Mouse (Mus musculus): ENCODE results near the gene Slc22a20.

The Slc22a20 gene

DNA sequence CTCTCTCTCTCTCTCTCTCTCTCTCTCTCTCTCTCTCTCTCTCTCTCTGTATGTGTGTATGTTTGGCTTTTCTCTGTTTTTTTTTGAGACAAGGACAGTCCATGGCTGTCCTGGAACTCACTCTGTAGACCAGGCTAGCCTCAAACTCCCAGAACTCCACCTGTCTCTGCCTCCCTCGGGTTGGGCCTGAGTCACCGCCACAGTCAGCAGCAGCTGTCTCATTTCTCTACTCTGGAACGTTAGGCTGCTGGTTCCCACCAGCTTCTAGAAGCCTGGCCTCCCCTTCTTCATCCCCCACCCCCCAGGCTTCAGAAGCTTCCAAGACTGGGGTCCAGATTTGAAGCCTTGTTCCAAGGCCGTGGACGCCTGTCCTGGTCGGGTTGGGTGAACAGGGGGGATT, 3.6 kb upstream of the Slc22a20 start:
- DNase-seq (ENCODE audit: low read depth, low spot score): no peak

DNA sequence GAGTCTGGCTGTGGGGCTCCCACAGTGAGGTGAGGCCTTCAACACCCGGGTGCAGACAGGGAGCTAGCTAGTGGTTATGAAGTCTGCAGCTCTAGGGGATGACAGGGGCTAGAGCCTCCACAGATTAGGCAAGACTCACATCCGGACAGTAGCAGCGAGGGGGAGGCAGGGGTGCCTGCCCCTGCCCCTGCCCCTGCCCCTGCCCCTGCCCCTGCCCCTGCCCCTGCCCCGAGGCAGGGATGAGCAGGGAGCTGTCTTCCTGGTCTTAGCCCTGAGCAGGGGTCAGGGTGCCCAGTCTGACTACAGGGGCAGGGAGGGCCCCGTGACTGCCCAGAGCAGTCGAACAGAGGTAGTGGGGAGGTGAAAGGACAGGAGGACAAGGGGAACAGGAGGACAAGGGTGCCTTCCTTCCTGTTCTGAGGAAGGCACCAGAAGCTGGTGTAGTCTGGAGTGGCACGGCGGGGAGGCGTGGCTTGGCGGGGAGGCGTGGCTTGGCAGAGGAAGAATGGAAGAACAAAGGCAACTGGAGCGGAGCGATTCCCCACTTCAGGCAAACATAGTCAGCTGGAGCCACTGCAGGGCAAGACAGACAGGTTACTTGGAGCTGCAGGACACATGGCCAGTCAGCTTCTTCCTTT, 3.0 kb upstream of the Slc22a20 start:
- DNase-seq (ENCODE audit: low read depth, low spot score): peak; percentile 86

DNA sequence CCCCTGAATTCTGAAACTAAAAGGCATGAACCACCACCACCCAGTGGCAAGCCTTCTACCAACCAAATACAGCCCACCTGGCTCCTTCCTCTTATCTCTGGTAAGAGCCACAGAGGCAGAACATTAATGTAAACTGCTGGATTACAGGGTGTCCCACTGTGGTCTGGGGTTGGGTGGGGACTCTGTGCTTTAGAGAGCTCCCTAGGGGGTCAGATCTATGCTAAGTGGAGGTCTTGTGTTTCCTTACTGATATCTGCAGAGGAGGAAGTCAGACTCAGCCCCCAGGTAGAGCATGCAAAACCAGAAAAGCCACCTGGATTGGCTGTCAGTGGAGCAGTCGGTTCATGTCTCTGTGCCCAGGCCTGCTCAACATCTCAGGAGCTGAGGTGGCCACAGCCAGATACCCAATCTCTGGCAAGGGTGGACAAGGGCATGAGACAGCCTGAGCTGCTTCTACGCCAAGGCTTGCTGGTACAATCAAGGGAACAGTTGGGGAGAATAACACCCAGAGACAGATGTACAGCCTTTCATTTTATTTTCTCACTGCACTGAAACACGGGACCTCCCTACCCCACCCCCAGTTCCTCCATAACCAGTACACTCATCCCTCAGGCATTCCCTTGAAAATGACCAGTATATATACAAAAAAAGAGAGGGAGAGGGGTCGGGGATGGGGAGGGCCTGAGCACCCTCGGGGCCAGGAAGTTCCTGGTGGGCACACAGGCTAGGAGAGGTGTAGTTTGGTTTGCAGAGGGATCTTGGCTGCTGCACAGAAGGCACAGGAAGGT, 2.3 kb upstream of the Slc22a20 start:
- DNase-seq (ENCODE audit: low read depth, low spot score): no peak

DNA sequence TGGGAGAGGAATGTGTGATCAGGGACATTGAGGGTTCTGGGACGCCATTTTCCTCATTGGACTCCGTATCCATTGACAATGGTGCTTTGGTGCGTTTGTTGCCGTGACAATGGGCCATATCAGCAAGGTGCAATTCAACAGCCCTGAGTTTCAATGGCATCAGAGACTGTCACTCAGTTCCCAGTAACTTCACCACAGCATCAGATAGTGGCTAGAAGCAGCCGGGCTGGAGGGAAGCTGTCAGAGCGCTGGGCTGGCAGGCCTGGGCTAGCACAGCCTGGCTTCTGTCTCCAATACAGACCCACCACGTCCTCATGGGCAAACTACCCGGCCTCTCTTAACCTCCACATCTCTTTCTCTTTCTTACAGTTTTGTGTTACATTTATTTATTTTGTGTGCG, 5.5 kb downstream of the Slc22a20 start:
- no peak for DNase-seq (ENCODE audit: low read depth, low spot score)

DNA sequence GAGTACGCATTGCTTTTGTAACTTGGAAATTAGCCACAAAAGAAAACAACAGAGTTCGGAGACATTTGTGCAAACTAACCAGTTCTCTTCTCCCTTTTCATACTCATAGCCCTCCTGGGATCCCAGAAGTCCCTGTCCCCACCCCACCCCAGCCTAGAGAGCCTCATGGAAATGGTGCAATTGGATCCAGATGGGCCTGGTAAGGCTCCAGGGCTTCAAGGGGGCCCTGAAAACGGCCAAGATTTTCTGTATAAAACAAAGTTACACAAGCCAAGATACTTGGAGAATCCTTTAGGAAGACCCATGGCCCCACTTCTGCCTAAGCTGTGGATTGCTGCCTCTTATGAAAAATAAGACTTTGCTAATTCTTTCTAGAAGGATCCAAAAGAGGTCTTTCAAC, 8.2 kb downstream of the Slc22a20 start:
- DNase-seq (ENCODE audit: low read depth, low spot score): no peak

DNA sequence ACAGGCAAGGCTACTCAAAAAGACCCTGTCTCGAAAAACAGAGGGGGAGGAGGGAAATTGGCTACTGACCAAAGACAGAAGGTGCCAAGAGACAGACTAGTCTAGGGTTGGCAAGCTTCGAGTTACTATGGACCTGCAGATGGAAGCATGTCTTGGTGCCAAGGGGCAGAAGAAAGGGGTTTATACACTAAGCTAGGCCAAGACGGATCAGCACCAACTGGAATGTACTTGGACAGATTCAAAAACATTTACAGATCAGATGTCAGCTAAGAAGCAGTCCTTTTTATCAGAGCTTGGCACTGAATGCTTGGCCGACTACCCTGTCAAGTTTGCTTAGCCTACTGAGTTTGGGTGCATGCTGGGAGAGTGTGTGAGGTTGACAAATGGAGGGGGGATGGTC, 10.3 kb downstream of the Slc22a20 start:
- DNase-seq (ENCODE audit: low read depth, low spot score): no peak

DNA sequence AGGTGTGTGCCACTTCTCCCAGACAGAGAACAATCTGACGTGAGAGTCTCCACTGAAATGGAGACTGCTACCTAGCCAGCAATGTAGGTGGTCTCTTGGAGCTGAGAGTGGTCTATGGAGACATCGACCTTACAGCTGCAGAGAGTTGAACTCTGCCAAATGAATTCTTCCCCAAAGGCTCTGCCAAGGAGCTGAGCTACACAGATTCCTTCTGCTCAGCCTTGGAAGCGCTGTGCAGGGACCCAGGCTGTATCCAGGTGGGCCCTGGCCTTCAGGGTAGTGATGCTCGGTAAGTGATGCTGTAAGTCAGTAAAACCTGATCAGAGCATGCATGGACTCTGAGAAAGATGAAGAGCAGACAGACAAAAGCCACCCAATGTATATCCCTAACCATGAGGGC, 10.8 kb downstream of the Slc22a20 start:
- DNase-seq (ENCODE audit: low read depth, low spot score): no peak

DNA sequence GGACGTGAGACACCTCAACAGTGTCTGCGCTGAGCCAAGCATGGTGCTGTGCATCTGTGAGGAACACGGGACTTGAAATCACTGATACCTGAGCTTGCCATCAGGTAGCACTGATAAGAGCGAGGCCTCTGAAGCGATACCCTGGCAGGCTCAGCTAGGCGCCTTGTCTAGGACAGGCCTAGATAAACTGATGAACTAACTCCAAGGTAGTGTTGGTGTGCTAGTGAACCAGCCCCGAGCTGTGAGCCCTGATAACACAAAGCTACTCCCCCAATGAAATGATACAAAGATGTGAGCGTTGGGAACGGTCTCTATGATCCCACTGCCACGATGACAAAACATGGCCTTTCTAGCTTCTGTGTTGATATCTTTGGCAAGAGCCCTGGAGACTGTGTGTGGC, 18.3 kb downstream of the Slc22a20 start:
- no peak for DNase-seq (ENCODE audit: low read depth, low spot score)

DNA sequence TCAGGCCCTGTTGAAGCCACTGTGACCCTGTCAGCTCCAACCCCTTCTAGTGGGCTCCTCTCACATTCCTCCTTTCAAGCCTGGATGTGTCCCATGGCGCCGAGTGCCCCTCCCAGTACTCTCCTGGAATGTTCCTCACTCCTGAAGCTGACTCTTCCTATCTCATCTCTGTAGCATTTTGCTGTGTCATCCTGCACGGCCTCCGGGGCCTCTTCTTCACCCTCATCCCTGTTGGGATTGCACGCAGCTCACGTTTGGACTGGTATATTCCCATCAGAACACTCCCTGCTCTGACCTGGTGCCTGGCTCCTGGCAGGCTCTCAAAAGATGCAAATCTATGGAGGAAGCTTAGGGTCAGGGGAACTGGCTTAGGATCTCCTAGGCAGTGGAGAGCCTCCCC, 19.2 kb downstream of the Slc22a20 start:
- DNase-seq (ENCODE audit: low read depth, low spot score): peak; percentile 79

DNA sequence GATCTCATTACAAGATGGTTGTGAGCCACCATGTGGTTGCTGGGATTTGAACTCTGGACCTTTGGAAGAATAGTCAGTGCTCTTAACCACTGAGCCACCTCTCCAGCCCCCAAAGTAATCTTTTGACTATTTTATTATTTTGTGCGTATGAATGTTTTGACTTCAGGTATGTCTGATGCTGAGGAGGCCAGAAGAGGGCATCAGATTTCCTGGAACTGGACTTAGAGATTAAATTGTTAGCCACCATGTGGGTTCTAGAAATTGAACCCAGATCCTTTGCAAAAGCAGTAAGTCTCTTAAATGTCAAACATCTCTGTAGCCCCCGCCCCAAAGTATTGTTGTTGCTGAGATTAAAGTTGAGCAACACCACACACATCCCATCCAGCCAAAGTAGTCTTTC, 20.0 kb downstream of the Slc22a20 start:
- DNase-seq (ENCODE audit: low read depth, low spot score): no peak

DNA sequence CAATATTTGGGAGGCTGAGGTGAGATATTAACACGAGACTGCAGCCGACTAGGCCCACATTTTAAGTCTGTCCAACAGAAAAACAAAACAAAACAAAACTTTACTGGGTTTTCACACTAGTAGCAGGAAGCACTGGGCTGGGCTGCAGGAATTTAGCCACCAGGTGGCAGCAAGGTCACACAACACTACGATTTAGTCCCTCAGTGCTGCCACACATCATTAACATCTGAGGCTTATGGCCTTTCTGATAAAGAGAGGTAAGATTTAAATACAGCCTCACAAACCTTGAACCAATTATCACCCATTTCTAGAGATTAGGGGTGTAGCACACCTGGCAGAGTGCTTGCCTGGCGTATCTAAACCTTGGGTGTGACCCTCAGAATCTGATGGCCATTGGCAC, 20.7 kb downstream of the Slc22a20 start:
- DNase-seq (ENCODE audit: low read depth, low spot score): peak; percentile 87

DNA sequence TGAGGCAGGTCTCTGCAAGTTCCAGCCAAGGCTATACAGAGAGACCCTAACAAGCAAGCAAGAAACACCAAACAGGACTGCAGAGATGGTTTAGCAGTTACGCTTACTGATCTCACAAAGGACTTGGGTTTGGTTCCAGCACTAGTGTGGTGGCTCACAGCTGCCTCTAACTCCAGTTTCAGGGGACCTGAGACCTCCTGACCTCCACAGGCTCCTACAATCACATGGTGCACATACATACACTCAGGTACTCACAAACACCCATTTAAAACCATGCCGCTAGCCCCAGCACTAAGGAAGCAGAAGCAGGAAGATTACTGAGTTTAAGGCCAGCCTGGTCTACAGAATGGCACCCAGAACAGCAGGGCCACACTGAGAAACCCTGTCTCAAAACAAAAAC, 21.1 kb downstream of the Slc22a20 start:
- DNase-seq (ENCODE audit: low read depth, low spot score): no peak

DNA sequence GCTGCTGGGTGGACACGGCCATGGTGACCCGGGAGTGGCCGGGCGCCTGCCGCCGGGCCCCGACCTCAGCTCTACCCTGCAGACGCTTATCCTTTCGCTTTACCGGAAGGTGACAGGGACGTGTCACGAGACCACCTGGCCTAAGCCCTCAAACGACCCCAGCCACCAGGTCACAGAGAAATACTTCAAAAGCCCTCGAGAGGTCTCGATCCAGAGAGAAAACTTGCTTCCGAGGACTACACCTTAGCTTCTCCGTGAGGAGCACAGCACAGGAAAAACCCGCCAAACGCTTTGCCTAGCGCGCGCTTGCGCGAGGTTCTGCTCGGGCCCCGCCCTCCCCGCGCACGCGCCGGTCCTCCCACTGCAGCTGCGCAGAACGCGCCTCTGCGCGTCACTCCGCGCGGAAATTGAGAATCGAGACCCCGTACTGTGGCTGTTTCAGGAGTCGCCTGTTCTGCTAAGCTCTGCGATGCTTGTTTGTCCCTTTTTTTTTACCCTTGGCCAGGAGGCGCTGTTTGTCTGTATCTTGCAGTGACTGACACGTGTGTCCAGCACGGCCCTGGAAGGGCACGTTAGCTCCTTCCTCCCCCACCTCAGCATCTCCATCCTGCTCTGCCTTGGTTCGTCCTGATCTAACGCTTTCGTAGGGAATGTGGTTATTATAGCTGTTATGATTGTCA, 21.9 kb downstream of the Slc22a20 start, which contains the start of gene Pola2:
Gene Pola2 (minus strand): TSS at position 320 of the 680 bp plus-strand sequence.
- DNase-seq (ENCODE audit: low read depth, low spot score): peak; percentile 94

DNA sequence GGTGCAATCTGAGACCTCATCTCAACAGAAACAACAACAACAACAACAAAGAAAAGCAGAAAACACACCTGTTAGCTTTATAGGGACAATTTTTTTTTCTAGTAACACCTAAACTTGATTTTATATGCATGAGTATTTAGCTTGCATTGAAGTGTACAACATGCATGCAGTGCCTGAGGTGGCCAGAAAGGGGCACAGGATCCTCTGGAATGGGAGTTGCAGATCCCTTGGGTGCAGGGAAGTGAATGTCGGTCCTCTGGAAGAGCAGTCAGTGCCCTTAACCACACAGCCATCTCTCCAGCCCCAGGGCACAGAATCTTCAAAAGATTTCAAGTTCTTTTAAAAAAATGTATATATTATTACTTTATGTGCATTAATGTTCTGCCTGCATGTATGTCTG, 23.3 kb downstream of the Slc22a20 start:
- peak; percentile 40 for DNase-seq (ENCODE audit: low read depth, low spot score)

DNA sequence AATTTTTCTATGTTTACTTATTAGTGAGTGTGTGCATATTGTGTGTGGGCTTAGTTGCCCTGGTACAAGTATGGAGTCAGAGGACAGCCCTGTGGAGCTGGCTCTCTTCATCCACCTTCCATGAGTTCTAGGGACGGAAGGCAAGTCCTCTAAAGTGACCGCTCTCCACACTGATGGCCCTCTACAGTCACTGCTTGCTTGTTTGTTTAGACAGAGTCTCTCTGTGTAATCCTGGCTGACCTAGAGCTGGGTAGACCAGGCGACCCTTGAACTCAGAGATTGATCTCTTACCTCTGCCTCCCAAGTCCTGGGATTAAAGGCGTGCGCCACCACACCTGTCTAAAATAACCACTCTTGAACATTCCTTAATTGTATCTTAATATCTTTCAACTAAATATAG, 28.6 kb downstream of the Slc22a20 start:
- no peak for DNase-seq (ENCODE audit: low read depth, low spot score)

DNA sequence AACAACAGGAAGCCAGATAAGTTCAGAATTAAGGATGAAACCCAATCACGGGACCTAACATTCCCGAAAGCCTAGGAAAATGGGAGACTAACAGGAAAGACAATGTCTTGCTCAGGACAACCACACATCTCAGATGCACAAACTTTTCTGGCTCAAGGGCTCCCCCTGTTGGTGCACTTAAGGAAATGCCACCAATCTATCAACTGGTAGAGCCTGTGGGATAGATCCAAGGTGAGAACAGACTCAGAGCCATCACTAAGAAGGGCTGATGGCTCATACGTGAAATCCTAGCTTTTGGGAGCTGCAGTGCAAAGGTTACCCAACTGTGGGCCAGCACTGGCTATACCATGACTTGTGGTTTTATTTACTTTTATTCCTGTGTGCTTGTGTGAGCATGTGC, 29.3 kb downstream of the Slc22a20 start:
- DNase-seq (ENCODE audit: low read depth, low spot score): peak; percentile 87

DNA sequence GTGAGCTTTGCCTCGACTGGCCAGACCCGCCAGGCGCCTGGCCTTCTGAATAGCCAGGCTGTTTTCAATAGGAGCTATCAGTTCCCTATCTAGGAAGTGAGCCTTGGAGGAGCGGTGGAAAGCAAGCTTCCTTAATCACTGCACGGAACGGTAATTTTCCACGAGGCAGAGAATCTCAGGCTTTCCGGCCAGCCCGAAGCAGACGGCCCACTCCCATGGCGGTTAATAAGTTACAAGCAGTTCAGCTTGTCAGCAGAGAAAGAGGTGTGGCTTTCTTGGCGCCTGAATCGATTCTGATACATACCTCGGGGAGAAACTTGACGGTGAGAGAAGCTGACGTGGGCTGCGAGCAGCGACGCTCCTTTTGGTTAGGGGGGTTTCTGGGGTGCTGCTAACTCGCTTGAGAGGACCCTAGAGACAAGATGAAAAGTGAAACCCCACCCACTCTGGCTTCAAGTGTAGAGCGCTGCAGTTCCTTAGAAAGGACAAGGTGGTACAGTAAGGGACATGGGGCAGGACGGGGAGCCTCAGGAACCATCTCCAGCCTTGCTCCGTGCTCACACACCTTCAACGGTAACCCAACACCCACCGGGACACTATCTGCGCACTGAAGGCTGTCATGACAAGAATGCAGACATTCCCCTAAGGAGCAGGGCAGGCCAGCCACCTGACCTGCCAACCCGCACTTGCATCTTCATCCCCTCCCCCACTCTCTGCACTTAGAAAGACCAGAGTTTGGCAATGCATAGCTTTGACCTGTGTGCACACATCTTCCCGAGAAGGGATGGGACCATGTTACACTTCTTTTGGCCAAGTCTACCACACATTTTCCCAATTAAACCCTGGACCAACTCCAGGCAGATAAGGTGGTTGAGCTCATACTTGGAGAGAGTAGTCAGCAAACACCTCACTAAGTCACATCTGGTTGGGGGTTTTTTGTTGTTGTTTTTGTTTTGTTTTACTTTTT, 30.0 kb downstream of the Slc22a20 start:
- peak; percentile 37 for DNase-seq (ENCODE audit: low read depth, low spot score)

DNA sequence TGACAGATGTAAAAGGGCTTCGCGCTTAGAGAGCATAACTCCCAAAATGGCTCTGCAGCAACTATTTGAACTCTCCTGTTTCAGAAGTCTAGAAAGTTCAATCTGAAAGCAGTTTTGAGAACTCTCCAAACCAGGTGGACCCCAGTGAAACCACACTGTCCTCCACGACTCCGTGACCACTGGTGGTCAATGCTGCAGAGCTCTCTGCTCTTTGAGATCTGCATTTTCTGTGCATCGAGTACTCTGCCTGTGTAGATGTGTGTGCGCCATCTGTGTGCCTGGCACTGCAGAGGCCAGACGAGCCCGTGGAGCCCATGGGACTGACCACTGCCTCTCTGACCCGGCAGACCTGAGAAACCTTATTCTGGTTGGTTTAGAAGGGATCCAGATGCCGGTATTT, 31.0 kb downstream of the Slc22a20 start:
- no peak for DNase-seq (ENCODE audit: low read depth, low spot score)

DNA sequence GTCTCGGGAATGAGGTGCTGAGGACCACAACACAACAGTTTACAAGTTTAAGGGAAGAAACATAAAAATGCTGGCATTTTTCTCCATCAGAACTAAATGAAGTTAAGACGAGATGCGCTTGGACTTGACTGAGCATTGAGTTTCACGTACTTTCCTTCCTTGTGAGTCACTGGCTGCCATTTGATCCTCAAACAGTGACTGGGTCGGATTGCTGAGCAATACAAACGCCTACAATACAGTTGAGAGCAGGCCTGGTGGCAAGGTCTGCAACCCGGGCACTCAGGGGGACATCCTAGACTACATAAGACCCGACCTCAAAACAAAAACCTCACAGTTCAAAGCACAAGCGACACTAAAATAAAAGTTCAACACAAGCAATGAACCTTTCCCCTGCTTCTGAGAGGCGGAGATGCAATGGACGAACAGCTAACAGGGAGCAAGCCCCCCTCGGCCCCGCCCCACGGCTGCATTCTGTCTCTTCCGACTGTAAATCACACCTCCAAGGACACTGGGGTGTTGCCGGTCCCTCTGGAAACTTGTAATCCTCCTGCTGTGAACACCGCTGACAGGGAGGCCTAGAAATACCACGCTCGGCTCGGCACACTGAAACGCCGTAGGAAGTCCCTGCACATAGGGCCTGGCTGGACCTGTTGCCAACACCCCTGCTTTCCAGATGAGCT, 31.8 kb downstream of the Slc22a20 start:
- peak; percentile 63 for DNase-seq (ENCODE audit: low read depth, low spot score)

DNA sequence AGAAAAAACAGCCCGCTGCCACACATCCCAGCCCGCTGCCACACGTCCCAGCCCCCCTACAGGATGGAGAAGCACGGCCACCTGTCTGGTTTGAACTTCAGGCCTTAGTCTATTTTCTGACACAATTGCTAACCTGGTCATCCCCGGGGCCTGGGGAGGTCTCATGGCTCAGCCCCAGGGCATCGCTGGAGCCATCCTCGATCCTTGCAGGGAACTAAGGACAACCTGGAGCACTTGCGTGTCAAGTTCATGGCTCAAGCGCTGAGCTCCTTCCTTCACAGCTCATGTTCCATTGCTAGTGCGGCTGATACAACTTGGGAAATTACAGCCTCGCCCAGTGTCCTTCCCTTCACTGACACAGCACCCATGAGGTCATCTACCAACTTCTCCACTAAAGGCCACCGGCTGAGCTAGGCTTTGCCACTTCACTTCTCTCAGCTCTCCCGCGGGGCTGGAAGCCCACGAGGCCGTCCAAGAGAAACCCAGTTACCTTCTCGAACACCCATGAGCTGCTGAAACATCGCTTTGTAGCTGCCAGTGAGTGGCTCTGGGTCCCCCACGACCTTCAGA, 32.7 kb downstream of the Slc22a20 start:
- DNase-seq (ENCODE audit: low read depth, low spot score): no peak
